Mouse (Mus musculus): Measurements from ENCODE around the gene Gng7.

GRCm38 (mm10) chr10:80973722-80974121 lies 41.0 kb downstream of the Gng7 start:
- no peak for TF ChIP-seq CTCF (IDR thresholded peaks at IDR 0.05; ENCODE audit: borderline replicate concordance, control insufficient read depth, extremely low read depth, insufficient read depth, low read length, poor library complexity)
- no peak for TF ChIP-seq POLR2A (IDR thresholded peaks at IDR 0.05; ENCODE audit: control insufficient read depth, extremely low read depth, insufficient read depth, low read length, poor library complexity)
